Mouse (Mus musculus): ENCODE measurements at regions not wholly inside any gene's neighbourhood (a gene's known extent, or its start where the extent isn't known, plus 50 kb on each side); places are given as distances from the start of the nearest gene placed in this dataset.

GRCm38 (mm10) chr1:23575005-23575404 is 177.4 kb upstream of the Ogfrl1 start:
- Histone ChIP-seq H3K4me1 (ENCODE audit: control insufficient read depth in 2 of 2, insufficient read depth in 2 of 2, low read length in 2 of 2, poor library complexity in 1 of 2) (no peaks in the 10 kb centered on the region), H3K4me3 (ENCODE audit: insufficient read depth in 1 of 2, low read depth in 1 of 2, low read length in 2 of 2, poor library complexity in 1 of 2, severe bottlenecking in 1 of 2) (no peak overlapping the region), H3K36me3 (ENCODE audit: control insufficient read depth, insufficient read depth, low read length, poor library complexity, severe bottlenecking) (no peaks in the 10 kb centered on the region), H3K9me3 (ENCODE audit: control insufficient read depth, insufficient read depth, low read depth, low read length) (no peaks in the 10 kb centered on the region), H3K9ac (ENCODE audit: insufficient read depth, low read depth, low read length, poor library complexity, severe bottlenecking) (no peak overlapping the region), H3K27ac (ENCODE audit: insufficient read depth, low read depth, low read length, poor library complexity, severe bottlenecking) (no peak overlapping the region)
- DNase-seq (ENCODE audit: low read depth, low spot score): no peak
- in situ Hi-C loops (cut with MboI; ENCODE audit: low sequenced_read_pairs in 2 of 2, unreplicated experiment in 2 of 2): no loop called here
- TF ChIP-seq MAFK (IDR thresholded peaks at IDR 0.05; ENCODE audit: insufficient read depth, low read depth, low read length) (no peak), ZC3H11A (IDR thresholded peaks at IDR 0.05; ENCODE audit: borderline replicate concordance, low read depth, low read length) (no peak), CHD2 (IDR thresholded peaks at IDR 0.05; ENCODE audit: low read depth, low read length) (no peak), ZNF384 (IDR thresholded peaks at IDR 0.05; ENCODE audit: low read depth, low read length) (no peak), HCFC1 (IDR thresholded peaks at IDR 0.05; ENCODE audit: borderline replicate concordance, insufficient read depth, low read length) (no peak)

- no peak overlapping the region for H3K9ac ChIP-seq (ENCODE audit: insufficient read depth, low read depth, low read length, poor library complexity, severe bottlenecking)
- DNase-seq (ENCODE audit: low read depth, low spot score): no peak
- in situ Hi-C loops (cut with MboI; ENCODE audit: low sequenced_read_pairs in 2 of 2, unreplicated experiment in 2 of 2): no loop called here
- no peaks in the 10 kb centered on the region for H3K9me3 ChIP-seq (ENCODE audit: control insufficient read depth, insufficient read depth, low read depth, low read length)
- TF ChIP-seq ZNF384 (IDR thresholded peaks at IDR 0.05; ENCODE audit: low read depth, low read length) (no peak), MAFK (IDR thresholded peaks at IDR 0.05; ENCODE audit: insufficient read depth, low read depth, low read length) (no peak), ZC3H11A (IDR thresholded peaks at IDR 0.05; ENCODE audit: borderline replicate concordance, low read depth, low read length) (no peak), CHD2 (IDR thresholded peaks at IDR 0.05; ENCODE audit: low read depth, low read length) (no peak), HCFC1 (IDR thresholded peaks at IDR 0.05; ENCODE audit: borderline replicate concordance, insufficient read depth, low read length) (no peak)
- H3K4me1 ChIP-seq (ENCODE audit: control insufficient read depth in 2 of 2, insufficient read depth in 2 of 2, low read length in 2 of 2, poor library complexity in 1 of 2): no peaks in the 10 kb centered on the region
- H3K27ac ChIP-seq (ENCODE audit: insufficient read depth, low read depth, low read length, poor library complexity, severe bottlenecking): no peak overlapping the region
- no peak overlapping the region for H3K4me3 ChIP-seq (ENCODE audit: insufficient read depth in 1 of 2, low read depth in 1 of 2, low read length in 2 of 2, poor library complexity in 1 of 2, severe bottlenecking in 1 of 2)
- no peaks in the 10 kb centered on the region for H3K36me3 ChIP-seq (ENCODE audit: control insufficient read depth, insufficient read depth, low read length, poor library complexity, severe bottlenecking)
Measured at GRCm38 (mm10) chr1:23575515-23575914, 177.9 kb upstream of the Ogfrl1 start.

- Histone ChIP-seq H3K9ac (ENCODE audit: insufficient read depth, low read depth, low read length, poor library complexity, severe bottlenecking) (no peak overlapping the region), H3K4me1 (ENCODE audit: control insufficient read depth in 2 of 2, insufficient read depth in 2 of 2, low read length in 2 of 2, poor library complexity in 1 of 2) (no peaks in the 10 kb centered on the region), H3K9me3 (ENCODE audit: control insufficient read depth, insufficient read depth, low read depth, low read length) (no peaks in the 10 kb centered on the region), H3K36me3 (ENCODE audit: control insufficient read depth, insufficient read depth, low read length, poor library complexity, severe bottlenecking) (no peaks in the 10 kb centered on the region), H3K4me3 (ENCODE audit: insufficient read depth in 1 of 2, low read depth in 1 of 2, low read length in 2 of 2, poor library complexity in 1 of 2, severe bottlenecking in 1 of 2) (no peak overlapping the region), H3K27ac (ENCODE audit: insufficient read depth, low read depth, low read length, poor library complexity, severe bottlenecking) (no peak overlapping the region)
- no peak for DNase-seq (ENCODE audit: low read depth, low spot score)
- TF ChIP-seq CHD2 (IDR thresholded peaks at IDR 0.05; ENCODE audit: low read depth, low read length): no peak
- TF ChIP-seq ZNF384 (IDR thresholded peaks at IDR 0.05; ENCODE audit: low read depth, low read length): no peak
- no peak for TF ChIP-seq MAFK (IDR thresholded peaks at IDR 0.05; ENCODE audit: insufficient read depth, low read depth, low read length)
- no peak for TF ChIP-seq HCFC1 (IDR thresholded peaks at IDR 0.05; ENCODE audit: borderline replicate concordance, insufficient read depth, low read length)
- no peak for TF ChIP-seq ZC3H11A (IDR thresholded peaks at IDR 0.05; ENCODE audit: borderline replicate concordance, low read depth, low read length)
- in situ Hi-C loops (cut with MboI; ENCODE audit: low sequenced_read_pairs in 2 of 2, unreplicated experiment in 2 of 2): no loop called here
Measured at GRCm38 (mm10) chr1:23576150-23576549, 178.6 kb upstream of the Ogfrl1 start.

- TF ChIP-seq MAFK (IDR thresholded peaks at IDR 0.05; ENCODE audit: insufficient read depth, low read depth, low read length) (no peak), ZC3H11A (IDR thresholded peaks at IDR 0.05; ENCODE audit: borderline replicate concordance, low read depth, low read length) (no peak), HCFC1 (IDR thresholded peaks at IDR 0.05; ENCODE audit: borderline replicate concordance, insufficient read depth, low read length) (no peak), CHD2 (IDR thresholded peaks at IDR 0.05; ENCODE audit: low read depth, low read length) (no peak)
- Histone ChIP-seq H3K4me1 (ENCODE audit: control insufficient read depth in 2 of 2, insufficient read depth in 2 of 2, low read length in 2 of 2, poor library complexity in 1 of 2) (no peaks in the 10 kb centered on the region), H3K4me3 (ENCODE audit: insufficient read depth in 1 of 2, low read depth in 1 of 2, low read length in 2 of 2, poor library complexity in 1 of 2, severe bottlenecking in 1 of 2) (no peak overlapping the region), H3K9me3 (ENCODE audit: control insufficient read depth, insufficient read depth, low read depth, low read length) (no peaks in the 10 kb centered on the region), H3K36me3 (ENCODE audit: control insufficient read depth, insufficient read depth, low read length, poor library complexity, severe bottlenecking) (no peaks in the 10 kb centered on the region), H3K27ac (ENCODE audit: insufficient read depth, low read depth, low read length, poor library complexity, severe bottlenecking) (no peak overlapping the region), H3K9ac (ENCODE audit: insufficient read depth, low read depth, low read length, poor library complexity, severe bottlenecking) (no peak overlapping the region)
- in situ Hi-C loops (cut with MboI; ENCODE audit: low sequenced_read_pairs in 2 of 2, unreplicated experiment in 2 of 2): no loop called here
- DNase-seq (ENCODE audit: low read depth, low spot score): no peak
Measured at GRCm38 (mm10) chr1:23589414-23589942, 172.1 kb upstream of the B3gat2 start.
